Mouse (Mus musculus) layer of hippocampus, adult 2 months (tissue): ENCODE data around the gene Rilp. TPM values are rescaled to one million over a fixed set of nuclear protein-coding genes. Genes with fewer than 3 reads are reported as not detected.
"Not testable (repeated sequence)": the region's sequence is repeated elsewhere in the genome, so short reads cannot be mapped to it uniquely, and the experiment has no call there.

Source experiments
- DNase-seq, 2 experiments: peaks; one replicate each; pipeline ENCODE4 v3.0.0; 2022; ENCODE audit warnings: low spot score in 2 of 2
- H3K27ac ChIP-seq: fragments of 200-600 bp; 2 replicates; pipeline ENCODE4 v1.8.1; 2022
- H3K4me3 ChIP-seq: fragments of 200-600 bp; 2 replicates; pipeline ENCODE4 v1.8.1; 2022; ENCODE audit warnings: mild to moderate bottlenecking
- CTCF ChIP-seq: fragments of 200-600 bp; conservative IDR thresholded peaks from 2 replicates; pipeline ENCODE4 v1.8.1; 2022; ENCODE audit warnings: antibody characterized with exemption, mild to moderate bottlenecking, moderate library complexity
- total RNA-seq, 2 experiments: library from RNA; stranded (reverse); gene quantifications; 2 replicates each; pipeline ENCODE4 v1.2.3; 2021

Rilp gene
- total RNA-seq, 2 experiments from 2014 or later: 1.6 to 1.7 TPM

- peak overlapping the region; percentile 85 for H3K27ac ChIP-seq
- no peak for TF ChIP-seq CTCF
- no peak for DNase-seq
Observed at GRCm38 (mm10) chr11:75540209-75540608, 30.3 kb downstream of the Rilp start.

GRCm38 (mm10) chr11:75540710-75541581 lies 31.1 kb downstream of the Rilp start:
- TF ChIP-seq CTCF: no peak; the same call in 1 of the 2 replicates
- DNase-seq: peak; percentile 66 to 72
- peak overlapping the region; percentile 85 for H3K27ac ChIP-seq
- H3K4me3 ChIP-seq: no peak overlapping the region

More at GRCm38 (mm10) chr11:75540209-75540608, 30.3 kb downstream of the Rilp start:
- H3K4me3 ChIP-seq: no peak overlapping the region

GRCm38 (mm10) chr11:75544713-75545112 lies 34.8 kb downstream of the Rilp start:
- H3K27ac ChIP-seq: no peak overlapping the region; the same call in 1 of the 2 replicates
- DNase-seq: no peak
- TF ChIP-seq CTCF: no peak
- no peak overlapping the region for H3K4me3 ChIP-seq

GRCm38 (mm10) chr11:75546057-75546456 lies 36.2 kb downstream of the Rilp start:
- no peak overlapping the region for H3K4me3 ChIP-seq
- TF ChIP-seq CTCF: no peak
- no peak for DNase-seq
- H3K27ac ChIP-seq: peak overlapping the region; percentile 24; the same call in 1 of the 2 replicates

GRCm38 (mm10) chr11:75549658-75550111 lies 39.8 kb downstream of the Rilp start:
- DNase-seq: no peak
- H3K27ac ChIP-seq: 0 out of 2 replicates have a peak overlapping the region, but pooled peaks have one; percentile 7
- no peak for TF ChIP-seq CTCF
- no peak overlapping the region for H3K4me3 ChIP-seq

- DNase-seq: no peak
- Histone ChIP-seq H3K27ac (peak overlapping the region; percentile 83; the same call in 1 of the 2 replicates), H3K4me3 (no peak overlapping the region)
- TF ChIP-seq CTCF: no peak
Observed at GRCm38 (mm10) chr11:75550200-75550946, 40.5 kb downstream of the Rilp start.

GRCm38 (mm10) chr11:75551321-75551720 lies 41.4 kb downstream of the Rilp start:
- DNase-seq: no peak
- TF ChIP-seq CTCF: no peak
- Histone ChIP-seq H3K4me3 (no peak overlapping the region), H3K27ac (peak overlapping the region; percentile 83)

- DNase-seq: peak in 1 of 2 experiments; percentile 39
- Histone ChIP-seq H3K4me3 (no peak overlapping the region), H3K27ac (peak overlapping the region; percentile 83)
- no peak for TF ChIP-seq CTCF
Observed at GRCm38 (mm10) chr11:75551961-75552441, 42.1 kb downstream of the Rilp start.

GRCm38 (mm10) chr11:75552906-75553482 lies 43.1 kb downstream of the Rilp start:
- Histone ChIP-seq H3K27ac (peak overlapping the region; percentile 83), H3K4me3 (no peak overlapping the region)
- TF ChIP-seq CTCF: no peak
- DNase-seq: no peak

- H3K27ac ChIP-seq, H3K4me3 ChIP-seq, DNase-seq: not testable (repeated sequence)
- TF ChIP-seq CTCF: peak; percentile 28
Observed at GRCm38 (mm10) chr11:75556006-75556405, 46.1 kb downstream of the Rilp start.

GRCm38 (mm10) chr11:75557142-75557541 lies 47.2 kb downstream of the Rilp start:
- TF ChIP-seq CTCF: no peak
- Histone ChIP-seq H3K4me3 (no peak overlapping the region), H3K27ac (no peak overlapping the region)
- DNase-seq: no peak

GRCm38 (mm10) chr11:75558101-75558500 lies 48.2 kb downstream of the Rilp start:
- TF ChIP-seq CTCF: peak; percentile 61
- H3K4me3 ChIP-seq: no peak overlapping the region
- H3K27ac ChIP-seq: no peak overlapping the region
- no peak for DNase-seq

- H3K27ac ChIP-seq: peak overlapping the region; percentile 69
- TF ChIP-seq CTCF: no peak
- DNase-seq: no peak
Observed at GRCm38 (mm10) chr11:75559870-75560504, 50.1 kb downstream of the Rilp start.

More at GRCm38 (mm10) chr11:75559870-75560504, 50.1 kb downstream of the Rilp start:
- H3K4me3 ChIP-seq: no peak overlapping the region
